Mouse (Mus musculus) left cerebral cortex, adult 2 months (tissue): ENCODE data around the gene Tmc6. TPM values are rescaled to one million over a fixed set of nuclear protein-coding genes. Genes with fewer than 3 reads are reported as not detected.

Experiments used
- DNase-seq, 2 experiments: peaks; one replicate each; pipeline ENCODE4 v3.0.0; 2021 to 2022; ENCODE audit warnings: low spot score in 2 of 2, mixed read lengths in 1 of 2; ENCODE audit errors: extremely low spot score in 1 of 2
- H3K27ac ChIP-seq: fragments of 200-600 bp; 2 replicates; pipeline ENCODE4 v1.8.1; 2022
- H3K4me3 ChIP-seq: fragments of 200-600 bp; 2 replicates; pipeline ENCODE4 v1.8.1; 2022
- CTCF ChIP-seq: fragments of 200-600 bp; IDR thresholded peaks from 2 replicates; pipeline ENCODE4 v1.8.1; 2022; ENCODE audit warnings: antibody characterized with exemption, mild to moderate bottlenecking, moderate library complexity
- intact Hi-C: fragments of 180-260 bp; cut with DNase I; formaldehyde crosslinking; loops from one replicate; pipeline ENCODE4 v1.15.1; 2025
- total RNA-seq, 2 experiments: library from RNA; stranded (reverse); gene quantifications; 2 replicates each; pipeline ENCODE4 v1.2.3; 2021

The Tmc6 gene
- total RNA-seq, 2 experiments from 2014 or later, result 7.8 to 9.3 TPM

DNA sequence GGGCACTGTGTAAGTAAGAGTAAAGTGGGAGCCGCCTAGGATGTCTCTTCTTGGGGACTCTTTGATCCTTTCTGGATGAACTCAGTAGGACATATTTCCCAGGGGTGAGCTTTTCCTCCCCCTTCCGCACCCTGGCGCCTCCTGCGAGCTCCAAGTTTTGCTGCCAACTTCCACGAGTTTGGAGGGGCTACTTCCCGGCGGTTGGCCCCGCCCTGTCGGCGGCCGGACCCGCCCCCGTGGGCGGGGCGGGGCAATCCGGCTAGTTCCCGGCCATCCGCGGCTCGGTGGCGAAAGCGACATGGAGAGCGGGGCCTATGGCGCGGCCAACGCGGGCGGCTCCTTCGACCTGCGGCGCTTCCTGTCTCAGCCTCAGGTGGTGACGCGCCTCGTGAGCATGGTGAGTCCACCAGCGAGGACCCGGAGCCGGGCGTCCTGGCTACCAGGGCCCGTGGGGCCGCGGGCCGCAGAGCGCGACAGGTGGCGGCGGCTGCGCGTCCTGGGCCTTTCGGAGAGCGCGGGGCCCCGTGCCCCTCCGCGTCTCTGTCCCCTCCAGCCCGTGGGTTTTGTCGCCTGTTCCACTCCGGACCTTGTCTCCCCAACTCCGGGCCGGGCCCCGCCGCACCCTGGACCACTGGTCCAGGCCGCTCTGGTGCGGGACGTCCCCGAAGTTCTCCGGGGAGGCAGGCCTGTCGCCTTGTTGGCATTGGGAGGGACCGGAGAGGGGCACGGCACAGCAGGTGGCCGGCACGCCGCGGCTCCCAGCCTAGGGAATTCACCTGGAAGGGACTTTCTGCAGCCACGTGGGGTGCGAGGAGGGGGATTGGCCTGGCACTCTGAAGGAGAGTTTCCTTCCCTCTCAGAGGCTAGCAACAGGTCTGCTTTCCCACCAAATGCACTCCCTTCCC is 27.7 kb upstream of the Tmc6 start, which contains the start of the genes Gm20708 and Syngr2:
Gene Gm20708, plus strand, starts transcription at position 262 of the 905 bp plus-strand sequence.
Gene Syngr2, plus strand, starts transcription at position 262 of the 905 bp plus-strand sequence.
- DNase-seq, result peak; percentile 43 to 57
- Histone ChIP-seq H3K27ac (peak within 1 kb of the TSS; percentile 63), H3K4me3 (peak within 1 kb of the TSS; percentile 77)
- TF ChIP-seq CTCF, result no peak
- intact Hi-C loops, result no loop called here

DNA sequence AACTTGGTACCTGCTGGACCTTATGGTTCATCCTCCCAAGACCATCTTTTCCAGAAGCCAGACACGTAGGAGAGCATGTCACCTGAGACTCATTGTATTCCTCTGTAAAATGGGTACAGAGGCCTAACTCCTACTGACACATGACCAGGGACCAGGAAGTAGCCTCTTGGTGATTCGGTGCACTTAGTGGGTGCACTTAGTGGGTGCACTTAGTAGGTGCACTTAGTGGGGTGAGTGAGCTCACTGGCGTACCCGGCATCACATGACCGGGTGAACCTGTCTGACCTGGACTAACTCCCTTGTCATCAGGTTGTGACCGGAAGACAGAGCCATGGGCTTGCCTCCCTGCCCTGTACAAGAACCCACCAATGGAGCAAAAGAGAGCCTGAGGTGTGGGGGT is 24.8 kb upstream of the Tmc6 start:
- Histone ChIP-seq H3K4me3 (no peak overlapping the region), H3K27ac (no peak overlapping the region)
- no peak for DNase-seq
- TF ChIP-seq CTCF, result no peak
- intact Hi-C loops, result no loop called here

DNA sequence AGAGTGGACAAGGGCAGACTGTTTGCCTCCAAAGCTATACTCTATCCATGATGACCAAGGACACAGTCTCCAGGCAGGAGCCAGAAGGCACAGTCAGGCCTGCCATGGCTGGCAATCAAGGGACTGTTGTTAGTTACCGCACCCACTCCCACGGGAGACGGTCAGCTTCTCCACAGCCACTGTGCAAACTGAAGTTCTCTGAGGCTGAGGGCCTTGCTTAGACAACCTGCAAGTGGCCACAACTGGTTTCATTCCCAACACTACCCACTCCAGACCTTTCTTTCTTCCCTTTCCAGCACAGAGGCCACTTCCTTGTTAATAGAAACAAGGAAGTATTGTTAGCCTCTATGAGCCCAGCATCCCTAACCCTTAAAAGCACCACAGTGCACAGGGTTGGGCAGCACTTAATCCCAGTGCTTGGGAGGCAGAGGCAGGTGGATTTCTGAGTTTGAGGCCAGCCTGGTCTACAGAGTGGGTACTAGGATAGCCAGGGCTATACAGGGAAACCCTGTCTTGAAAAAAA is 21.2 kb upstream of the Tmc6 start:
- Histone ChIP-seq H3K4me3 (no peak overlapping the region), H3K27ac (no peak overlapping the region)
- intact Hi-C loops, result no loop called here
- no peak for TF ChIP-seq CTCF
- DNase-seq, result no peak

DNA sequence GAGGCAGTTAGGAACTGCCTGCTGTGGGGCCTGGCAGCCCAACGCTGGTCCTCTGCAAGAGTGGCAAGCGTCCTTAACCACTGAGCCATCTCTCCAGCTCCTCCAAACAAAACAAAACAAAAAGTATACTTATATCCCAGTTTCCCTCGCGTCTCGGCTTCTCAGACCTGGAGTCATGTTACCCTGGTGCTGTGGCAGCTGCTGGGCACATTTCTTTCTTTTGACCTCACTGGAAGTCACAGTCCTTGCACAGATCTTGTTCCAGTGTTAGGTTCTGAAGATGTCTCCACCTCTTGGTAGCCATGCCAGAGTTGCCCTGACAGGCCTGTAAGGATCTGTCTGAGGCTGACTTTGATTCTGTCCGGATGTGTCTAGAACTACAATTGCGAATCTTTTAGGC is 19.7 kb upstream of the Tmc6 start:
- intact Hi-C loops, result no loop called here
- no peak for DNase-seq
- no peak for TF ChIP-seq CTCF
- Histone ChIP-seq H3K4me3 (no peak overlapping the region), H3K27ac (no peak overlapping the region)

DNA sequence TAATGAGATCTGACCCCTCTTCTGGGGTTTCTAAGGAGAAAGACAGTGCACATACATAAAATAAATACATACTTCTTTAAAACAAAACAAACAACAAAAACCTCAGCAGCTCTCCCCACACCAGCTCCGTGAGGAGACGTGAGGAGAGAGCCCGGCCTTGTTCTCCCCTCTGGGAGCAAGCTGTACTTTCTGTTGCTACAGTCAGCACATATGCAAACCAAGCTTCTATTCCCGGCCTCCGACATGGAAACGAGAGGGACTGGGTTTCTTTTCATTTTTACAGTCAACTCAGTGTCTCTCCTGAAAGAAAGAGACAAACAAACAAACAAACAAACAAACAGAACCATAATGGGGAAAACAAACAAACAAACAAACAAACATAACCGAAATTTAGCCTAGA is 18.0 kb upstream of the Tmc6 start:
- DNase-seq, result no peak
- no peak for TF ChIP-seq CTCF
- Histone ChIP-seq H3K4me3 (no peak overlapping the region), H3K27ac (no peak overlapping the region)
- intact Hi-C loops, result no loop called here

DNA sequence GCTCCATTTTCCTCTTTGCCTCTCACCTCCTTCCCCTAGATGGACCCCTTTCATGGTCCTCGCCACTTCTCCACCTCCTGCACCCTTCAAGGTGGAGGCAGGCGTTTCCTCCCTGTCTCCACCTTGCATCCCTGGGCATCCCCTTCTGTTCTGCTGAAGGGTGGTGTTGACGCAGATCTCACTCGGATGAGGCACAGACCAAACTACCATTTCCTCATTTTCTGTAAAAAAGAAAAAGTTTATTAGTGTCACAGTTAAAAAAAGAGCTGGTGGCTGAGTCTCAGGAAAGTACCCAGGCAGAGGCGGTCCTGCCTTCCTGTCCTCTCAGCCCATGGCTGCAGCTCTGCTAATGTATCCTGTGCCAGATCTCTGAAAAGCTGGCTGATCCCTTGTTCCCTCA is 17.2 kb upstream of the Tmc6 start:
- intact Hi-C loops, result no loop called here
- no peak for DNase-seq
- no peak for TF ChIP-seq CTCF

DNA sequence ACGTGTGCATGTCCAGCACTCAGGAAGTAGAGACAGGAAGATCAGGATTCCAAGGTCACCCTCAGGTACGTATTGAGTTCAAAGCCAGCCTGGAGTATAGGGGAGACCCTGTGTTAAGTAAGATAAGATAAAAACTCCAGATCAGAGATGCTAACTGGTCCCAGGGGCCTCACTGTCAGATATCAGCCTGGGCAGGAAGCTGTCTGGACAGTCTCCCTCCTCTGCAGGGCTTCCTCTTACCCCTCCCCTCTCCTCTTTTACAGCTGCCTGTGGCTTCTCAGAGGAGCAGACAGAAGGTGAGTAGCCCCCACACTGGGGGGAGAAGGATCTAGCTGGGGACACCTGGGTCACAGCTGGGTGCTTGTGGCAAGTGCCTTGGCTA is 16.2 kb upstream of the Tmc6 start:
- Histone ChIP-seq H3K27ac (no peak overlapping the region), H3K4me3 (no peak overlapping the region)
- DNase-seq, result no peak
- intact Hi-C loops, result no loop called here
- TF ChIP-seq CTCF, result no peak

More for the DNA sequence above, 17.2 kb upstream of the Tmc6 start:
- Histone ChIP-seq H3K27ac (no peak overlapping the region), H3K4me3 (no peak overlapping the region)

DNA sequence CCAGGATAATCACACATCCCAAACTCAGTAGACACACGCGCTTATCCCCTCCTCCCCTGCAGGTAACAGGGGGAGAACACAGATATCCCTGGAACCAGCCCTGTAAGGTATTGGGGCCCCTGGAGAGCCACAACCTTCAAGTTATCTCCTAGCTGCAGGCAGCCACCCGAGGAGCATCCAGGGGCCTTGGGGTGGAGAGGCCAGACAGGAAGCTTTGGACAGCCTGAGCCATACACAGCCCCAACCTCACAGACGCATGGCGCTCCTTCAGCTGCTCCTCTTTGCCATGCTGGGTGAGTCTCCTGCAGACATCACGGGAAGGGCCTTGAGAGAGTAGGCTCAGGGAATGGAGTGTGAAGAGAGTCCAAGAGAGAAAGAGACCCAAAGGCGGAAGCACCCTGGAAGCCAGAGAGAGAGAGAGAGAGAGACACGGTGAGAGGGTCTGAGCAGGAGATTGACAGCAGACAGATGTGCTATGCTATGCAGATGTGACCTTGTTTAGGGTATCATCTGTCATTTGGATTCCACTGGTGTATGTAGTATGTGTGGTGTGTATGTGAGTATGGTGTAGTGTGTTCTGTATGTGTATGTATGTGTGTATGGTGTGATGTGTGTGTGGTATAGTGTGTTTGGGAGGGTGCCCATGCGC is 15.6 kb upstream of the Tmc6 start, which contains the start of gene 6030468B19Rik:
Gene 6030468B19Rik, plus strand, starts transcription at position 150 of the 649 bp plus-strand sequence.
- intact Hi-C loops, result no loop called here
- Histone ChIP-seq H3K4me3 (no peak within 1 kb of the TSS), H3K27ac (no peak within 1 kb of the TSS)
- no peak for TF ChIP-seq CTCF
- DNase-seq, result no peak

DNA sequence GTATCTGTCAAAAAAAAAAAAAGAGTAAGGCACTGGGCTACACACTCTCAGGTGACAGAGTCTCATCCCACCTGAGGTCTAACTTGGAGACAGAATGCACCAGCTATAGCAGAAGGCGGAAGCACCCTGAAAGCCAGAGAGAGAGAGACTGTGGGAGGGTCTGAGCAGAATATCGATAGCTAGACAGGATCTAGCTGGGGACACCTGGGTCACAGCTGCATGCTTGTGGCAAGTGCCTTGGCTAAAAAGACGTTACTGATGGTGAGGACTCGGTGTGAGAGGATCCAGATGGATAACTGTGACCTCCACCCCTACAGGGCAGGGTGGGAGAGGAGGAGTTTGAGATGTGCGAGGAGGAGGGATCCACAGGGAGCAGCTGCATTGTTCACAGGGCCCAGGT is 15.0 kb upstream of the Tmc6 start:
- Histone ChIP-seq H3K4me3 (no peak overlapping the region), H3K27ac (no peak overlapping the region)
- intact Hi-C loops, result no loop called here
- DNase-seq, result no peak
- no peak for TF ChIP-seq CTCF

DNA sequence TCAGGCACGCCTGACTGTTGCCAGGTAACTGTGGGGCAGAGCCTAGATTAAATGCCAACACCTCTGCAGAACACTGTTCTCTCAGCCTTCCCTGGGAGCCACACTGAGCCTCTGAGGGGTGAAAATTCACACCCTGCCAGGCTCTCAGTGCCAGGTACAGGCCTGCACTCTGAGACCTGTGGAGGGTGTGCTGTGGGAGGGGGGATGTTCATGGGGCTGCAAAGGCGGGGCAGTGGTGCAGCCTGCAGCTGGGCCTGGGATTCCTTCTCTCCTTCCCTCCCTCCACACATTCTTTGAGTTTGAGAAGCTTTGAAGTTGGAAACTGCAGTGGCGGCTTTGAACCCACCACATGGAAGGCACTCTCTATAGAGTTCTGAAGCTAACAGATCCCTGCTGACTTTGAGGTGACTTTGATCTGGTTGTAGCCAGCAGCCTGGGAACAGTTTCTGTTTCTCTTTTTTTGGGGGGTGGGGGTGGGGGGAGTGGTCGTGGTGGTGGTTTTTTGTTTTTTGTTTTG is 12.1 kb upstream of the Tmc6 start:
- DNase-seq, result no peak
- no peak for TF ChIP-seq CTCF
- intact Hi-C loops, result no loop called here

DNA sequence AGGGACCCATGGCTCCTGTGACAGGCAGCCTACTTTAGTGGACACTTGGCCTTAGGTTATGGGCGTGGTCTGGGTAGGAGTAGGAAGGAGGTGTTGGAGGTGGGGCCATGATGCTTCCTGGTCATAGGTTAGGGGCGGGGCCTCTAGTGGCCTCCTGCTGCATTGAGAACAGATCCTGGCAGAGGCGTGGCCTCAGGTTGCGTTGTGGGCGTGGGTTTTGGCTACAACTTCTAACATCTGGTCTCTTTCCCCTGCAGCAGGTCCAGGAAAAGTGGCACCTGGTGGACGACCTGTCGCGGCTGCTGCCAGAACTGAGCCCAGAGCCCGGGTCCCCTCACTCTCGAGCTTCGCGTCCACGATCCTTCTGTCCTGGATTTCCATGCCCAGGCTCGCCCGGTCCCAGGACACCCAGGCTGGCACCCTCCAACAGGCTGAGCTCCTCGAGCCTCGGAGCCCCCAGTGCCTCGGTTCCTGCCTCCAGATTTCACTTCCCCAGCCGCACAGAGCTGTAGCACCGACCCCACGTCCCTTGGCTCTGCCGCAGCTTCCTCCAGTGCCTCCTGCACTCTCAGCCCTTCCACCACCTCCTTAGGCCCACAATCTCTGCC is 10.4 kb upstream of the Tmc6 start:
- DNase-seq, result no peak
- intact Hi-C loops, result no loop called here
- Histone ChIP-seq H3K27ac (no peak overlapping the region), H3K4me3 (no peak overlapping the region)
- no peak for TF ChIP-seq CTCF

More for the DNA sequence above, 12.1 kb upstream of the Tmc6 start:
- Histone ChIP-seq H3K4me3 (no peak overlapping the region), H3K27ac (no peak overlapping the region)

DNA sequence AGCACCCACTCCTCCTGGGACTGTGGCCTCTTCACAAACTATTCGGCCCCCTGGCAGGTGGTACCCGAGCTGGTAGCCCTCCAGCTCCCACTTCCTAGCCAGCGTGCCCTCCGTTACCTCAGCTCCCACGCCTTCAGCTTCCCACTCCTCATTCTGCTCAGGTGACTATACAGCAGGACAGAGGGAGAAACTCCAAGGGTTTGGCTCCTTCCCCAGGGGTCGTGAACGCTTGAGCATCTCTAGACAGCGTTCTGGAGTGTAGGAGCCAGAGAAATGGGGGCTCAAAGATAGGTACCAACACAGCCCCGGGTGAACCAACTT is 9.4 kb upstream of the Tmc6 start:
- no peak for TF ChIP-seq CTCF
- intact Hi-C loops, result no loop called here
- DNase-seq, result no peak
- Histone ChIP-seq H3K27ac (no peak overlapping the region), H3K4me3 (no peak overlapping the region)
